Mouse (Mus musculus) cerebellum, adult 11-12 months (tissue): ENCODE measurements around the gene Enthd1.
A peak's percentile ranks its signal among the peaks of the same experiment; 100 is the strongest.

Experiments
- DNase-seq: peaks from one replicate; pipeline ENCODE4 v3.0.0; 2022

The Enthd1 gene

DNA sequence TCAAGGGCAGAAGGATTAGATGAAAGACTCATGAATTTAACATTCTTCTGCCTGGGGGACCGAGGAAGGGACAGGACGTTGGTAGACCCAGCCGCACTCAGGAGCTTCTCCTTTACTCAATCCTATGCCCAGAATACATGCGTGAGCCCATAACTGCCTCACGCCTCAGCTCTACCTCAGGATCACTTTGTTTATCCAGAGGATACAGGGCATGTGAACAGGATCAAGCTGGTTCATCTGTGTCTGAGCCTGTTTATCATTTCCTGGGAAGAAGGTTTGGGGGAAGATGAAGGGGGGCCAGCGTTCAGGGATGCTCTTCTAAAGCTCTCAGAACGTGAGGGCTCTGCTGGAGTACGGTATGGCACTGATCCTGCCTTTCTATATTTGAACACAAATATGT lies 82.6 kb downstream of the Enthd1 start:
- no peak for DNase-seq

DNA sequence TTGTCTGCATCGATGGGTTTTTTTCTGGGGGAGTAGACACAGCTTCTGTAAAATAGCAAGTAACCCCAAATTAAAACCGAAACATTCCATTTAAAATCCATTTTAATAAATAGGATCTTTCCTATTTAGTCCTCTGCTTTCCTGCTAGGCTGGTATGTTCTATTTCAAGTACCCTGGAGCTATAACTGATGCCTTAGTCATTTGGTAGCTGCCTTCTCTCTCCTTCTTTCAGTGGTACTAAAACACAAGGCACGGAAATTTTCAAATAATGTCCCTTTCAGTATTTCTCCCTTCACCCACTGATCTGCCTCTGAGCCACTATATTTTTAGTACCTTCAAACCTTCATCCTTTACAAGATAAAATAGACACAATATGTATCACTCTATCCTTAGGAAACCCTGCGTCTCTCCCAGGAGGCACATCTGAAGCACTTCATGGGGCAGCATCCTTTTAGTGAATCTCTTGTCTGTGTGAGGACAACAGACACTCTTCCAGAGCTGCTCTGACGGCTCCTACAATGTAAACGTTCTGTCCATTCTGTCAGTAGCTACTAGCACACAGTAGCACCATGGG lies 90.4 kb downstream of the Enthd1 start:
- DNase-seq: no peak

DNA sequence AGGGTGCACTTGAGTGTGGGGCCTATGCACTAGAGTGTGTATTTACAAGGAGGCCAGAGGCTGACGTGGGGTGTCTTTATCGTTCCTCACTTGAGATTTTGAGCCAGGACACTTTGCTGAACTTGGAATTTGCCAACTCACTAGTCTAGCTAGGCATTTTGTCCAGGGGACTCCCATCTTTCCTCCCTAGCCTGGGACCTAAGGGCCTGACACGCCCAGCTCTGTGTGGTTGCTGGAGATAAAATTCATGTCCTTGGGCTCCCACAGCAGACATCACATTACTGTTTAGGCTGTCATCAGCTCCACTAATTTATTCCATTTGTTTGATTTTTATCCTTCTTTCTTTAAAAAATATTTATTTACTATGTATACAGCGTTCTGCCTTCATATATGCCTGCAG lies 97.1 kb downstream of the Enthd1 start:
- no peak for DNase-seq

DNA sequence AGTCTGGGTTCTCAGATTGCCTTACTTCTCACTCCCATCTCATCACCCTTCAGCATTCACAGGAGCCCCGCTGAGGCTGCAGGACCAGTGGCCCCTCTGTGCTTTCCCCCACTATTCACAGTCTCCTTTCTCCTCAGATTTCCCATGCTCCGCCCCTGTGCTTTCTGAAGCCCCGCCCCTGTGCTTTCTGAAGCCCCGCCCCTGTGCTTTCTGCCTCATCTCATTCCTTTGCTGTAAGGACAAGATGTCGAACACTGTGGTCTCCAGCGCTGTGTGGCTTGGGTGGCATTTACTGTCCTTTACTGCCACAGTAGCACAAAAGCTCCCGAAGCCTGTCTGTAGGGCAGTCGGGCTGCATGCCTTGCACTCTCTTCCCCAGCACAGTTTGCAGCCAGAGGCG lies 102.8 kb downstream of the Enthd1 start:
- no peak for DNase-seq

DNA sequence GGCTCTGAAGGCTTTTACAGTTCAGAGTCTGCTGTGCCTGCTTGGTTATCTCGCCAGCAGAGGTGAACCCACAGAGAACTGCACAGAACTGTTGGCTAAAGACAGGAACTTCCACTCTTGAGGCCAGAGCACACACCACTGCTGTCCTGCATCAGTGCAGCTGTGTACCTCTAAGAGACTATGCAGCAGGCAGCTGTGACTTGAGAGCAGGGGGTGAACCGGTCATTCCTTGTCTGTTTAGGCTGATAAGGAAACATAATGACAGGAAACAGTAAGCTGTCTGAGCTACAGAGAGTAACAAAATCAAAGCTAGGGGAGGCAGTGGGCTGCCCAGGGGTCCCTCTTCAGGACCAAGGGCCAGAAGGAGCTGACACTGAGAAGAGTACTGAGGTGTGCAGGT lies 103.5 kb downstream of the Enthd1 start:
- no peak for DNase-seq

DNA sequence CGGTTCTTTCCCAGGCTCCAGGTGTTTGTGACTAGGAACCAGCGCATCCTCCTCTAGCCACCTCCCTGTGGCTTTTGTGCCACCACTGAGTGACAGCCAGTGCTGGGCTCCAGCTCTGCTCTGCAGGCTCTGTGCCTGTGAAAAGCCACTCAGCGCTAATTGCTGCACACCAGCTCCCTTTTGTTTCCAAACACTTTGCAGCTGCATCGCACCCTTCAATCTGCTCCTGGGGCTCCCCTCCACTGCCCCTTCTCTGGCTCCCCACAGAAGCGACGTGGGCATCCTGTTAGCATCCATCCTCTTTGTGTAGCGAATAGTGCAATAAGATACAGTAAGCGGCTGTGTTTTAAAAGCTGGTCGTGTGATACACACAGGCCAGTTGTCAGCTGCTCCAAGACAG lies 104.9 kb downstream of the Enthd1 start:
- no peak for DNase-seq

DNA sequence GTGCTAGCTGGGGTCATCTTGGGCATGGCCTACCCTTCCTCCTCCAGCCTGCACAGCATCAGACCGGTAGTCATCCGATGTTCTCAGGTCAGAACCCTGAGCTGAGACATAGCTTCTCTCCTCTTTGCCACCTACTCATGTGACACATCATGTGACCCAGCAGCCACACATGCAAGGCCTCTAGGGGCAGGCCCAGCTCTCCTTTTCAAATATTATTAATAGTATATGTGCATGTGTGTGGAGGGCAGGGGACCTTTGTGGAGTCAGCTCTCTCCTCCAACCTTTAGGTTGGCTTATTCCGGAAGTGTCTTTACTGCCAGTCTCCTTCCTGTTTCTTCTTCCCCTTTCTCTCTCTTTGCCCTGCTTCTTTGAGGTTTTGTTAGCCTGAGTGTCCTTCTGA lies 107.0 kb downstream of the Enthd1 start:
- DNase-seq: no peak

DNA sequence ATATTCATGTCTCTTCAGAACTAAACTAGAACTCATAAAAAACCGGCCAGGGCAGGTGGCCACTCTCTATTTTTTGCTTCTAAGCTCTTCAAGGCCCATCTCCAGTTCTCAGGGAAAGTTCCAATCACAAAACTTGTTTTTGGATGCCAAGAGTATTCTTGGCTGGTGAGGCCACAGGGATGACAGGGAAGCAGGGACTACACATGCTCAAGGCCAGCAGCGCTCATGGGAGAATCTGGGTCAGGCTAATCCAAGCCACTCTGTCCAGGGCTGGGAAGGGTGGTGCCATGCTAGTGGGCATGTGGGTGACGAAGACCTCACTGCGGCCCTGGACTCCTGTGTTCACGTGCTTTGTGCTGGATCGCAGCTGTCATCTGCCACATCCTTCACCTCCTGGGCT lies 110.5 kb downstream of the Enthd1 start:
- peak; percentile 7 for DNase-seq

DNA sequence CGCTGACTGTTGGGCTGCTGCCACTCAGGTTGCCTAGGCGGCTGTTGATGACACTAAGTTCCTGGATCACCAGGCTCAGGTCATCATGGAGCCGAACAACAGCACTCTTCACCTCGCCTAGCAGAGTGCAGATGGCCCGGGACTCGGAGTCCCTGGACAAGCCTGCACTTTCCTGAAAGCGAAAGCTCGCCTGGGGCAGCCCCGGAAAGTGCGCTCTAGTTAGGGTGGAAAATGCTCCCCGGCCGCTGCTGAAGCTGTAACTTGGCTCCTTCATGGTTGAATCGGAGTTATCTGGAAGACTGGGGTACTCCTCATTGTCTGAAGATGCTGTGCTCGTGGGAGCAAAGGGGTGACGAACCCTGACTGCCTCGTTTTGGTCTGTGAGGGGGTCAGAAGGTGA lies 112.5 kb downstream of the Enthd1 start:
- no peak for DNase-seq

DNA sequence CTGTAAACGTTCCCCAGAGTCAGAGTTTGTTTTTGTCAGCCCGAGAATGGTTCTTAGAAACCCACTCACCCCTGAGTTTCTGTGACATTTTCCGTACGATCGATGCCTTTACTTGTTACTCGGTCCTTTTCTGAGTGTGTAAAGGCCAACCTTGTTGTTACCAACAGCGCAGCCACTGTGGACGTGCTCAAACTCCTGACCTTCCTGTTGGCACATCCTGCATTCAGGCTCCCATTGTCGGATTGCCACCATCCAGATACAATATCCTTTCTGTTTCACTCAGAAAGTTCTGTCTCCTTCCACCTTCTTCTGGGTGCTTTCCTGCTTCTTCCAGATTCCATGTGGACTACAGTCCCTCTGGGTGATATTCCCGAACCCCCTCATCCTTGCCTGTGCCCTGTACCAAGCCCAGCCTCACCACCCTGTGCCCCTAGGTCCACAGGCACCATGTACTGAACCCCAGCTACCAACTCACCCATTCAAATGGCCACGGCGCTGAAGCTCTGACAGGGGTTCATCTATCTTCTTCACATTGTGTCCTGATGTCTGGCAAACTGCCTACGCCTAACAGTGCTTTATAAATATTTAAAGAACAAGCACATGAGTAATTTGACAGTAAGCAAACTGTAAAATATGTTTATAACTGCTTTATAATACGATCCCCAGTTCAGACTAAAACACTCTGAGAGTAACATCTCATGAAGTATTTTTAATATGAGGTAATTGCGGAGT lies 118.8 kb downstream of the Enthd1 start:
- no peak for DNase-seq

DNA sequence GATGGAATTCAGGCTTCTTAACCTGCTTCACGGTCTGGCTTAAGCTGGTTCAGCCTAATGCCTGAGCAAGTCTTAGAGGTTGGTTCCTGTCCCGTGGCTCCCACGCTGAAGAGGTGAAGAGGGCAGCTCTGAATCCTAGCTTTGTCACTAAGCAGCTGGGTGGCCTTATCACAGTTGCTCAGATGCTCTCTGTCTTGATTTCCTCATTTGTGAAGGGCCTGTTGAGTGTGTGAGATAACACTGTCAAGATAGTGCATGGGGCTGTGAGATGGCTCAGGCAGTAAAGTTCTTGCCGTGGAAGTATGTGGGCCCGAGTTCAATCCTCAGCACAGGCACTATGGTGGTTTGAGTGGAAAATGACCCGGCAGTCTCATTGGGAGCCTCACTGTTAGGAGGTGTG lies 124.8 kb downstream of the Enthd1 start:
- DNase-seq: no peak

DNA sequence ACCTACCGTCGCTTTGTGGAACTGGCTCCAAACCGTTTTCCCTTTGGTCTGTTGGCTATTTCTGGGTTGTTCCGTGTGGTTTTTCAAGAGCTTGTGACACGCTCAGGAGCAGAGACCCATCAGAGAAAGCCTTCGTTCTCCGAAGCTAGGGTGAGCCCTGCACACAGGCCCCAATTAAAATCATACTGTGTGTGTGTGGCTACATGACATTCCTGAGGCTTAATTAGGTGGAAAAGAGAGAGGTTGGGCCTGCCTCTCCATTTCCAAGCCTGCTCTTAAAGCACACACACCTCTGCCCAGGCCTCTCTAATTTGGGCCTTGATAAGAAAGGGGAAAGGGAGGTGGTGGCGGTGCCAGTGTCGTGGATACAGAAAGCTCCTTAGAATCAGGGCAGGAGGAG lies 126.5 kb downstream of the Enthd1 start:
- no peak for DNase-seq

DNA sequence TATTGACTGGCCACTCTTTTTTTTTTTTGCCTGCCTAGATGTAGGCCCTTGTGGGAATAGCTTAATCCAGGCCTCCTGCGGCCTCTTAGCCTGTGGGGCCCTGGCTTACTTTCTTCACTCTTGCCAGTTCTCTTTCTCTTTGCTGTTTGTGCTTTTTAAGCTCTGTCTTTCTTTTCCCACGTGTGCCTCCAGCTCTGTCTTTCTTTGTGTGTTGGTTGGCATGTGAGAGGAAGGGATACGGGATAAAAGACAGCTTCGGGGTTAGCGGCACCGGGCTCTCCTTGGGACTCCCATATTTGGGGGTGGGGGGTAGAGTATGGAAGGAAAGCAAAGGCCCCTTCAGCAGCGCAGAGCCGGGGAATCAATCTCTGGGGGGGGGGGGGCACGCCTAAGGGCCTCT lies 127.0 kb downstream of the Enthd1 start:
- no peak for DNase-seq

DNA sequence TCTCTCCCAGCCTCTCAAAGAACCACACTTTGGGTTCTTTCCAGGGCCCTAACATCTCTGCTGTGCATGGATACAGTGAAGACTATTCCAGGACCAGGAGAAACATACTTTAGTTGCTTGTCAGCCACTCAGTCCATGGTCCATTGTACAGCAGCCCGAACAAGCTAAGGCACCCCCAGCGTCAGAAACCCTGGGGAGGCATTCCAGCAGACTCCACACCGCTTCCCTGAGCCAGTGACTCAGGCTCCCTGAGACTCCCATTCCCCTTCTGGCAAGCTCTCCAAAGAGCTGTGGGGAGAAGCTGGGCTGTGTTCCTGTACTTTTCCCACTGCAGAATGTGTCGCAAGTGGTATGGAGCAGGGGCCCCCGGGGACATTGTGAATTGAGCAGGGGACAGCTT lies 128.0 kb downstream of the Enthd1 start:
- DNase-seq: no peak

DNA sequence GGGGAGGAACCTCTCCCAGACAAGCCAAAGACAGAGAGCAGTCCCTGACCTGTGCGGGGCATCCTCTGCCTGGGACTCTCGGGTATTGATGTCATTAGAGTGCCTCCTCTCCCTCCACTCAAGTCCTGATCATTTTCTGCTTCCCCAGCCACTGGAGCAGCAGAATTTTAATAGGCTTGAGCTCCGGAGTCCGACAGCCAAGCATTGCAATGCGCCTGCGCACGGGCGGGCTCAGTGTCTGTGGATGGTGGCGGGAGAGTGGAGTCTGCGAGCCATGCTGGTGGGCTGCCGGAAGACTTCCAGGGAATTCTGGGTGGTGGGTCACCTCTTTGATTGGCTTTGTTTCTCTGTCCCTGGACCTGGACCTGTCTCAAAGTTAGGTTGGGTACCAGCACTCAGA lies 134.6 kb downstream of the Enthd1 start:
- DNase-seq: no peak

DNA sequence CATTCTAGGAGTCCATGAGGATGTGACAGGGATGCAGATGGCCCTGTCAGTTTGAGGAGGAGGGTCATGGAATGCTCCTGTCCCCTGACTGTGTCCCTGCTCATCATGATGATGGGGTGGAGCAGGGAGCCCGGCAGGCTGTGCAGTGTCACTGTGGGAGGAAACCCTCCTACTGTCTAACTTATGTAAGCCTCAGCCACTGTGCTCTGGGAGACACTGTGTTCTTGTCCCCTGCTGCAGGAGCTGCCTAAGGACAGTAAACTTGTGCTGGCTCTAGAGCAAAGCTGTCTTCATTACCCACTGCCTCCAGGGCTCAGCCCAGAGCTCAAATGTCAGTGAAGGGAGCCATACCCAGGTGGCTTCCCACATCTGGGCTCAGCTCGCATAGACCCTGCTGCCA lies 146.8 kb downstream of the Enthd1 start:
- no peak for DNase-seq

DNA sequence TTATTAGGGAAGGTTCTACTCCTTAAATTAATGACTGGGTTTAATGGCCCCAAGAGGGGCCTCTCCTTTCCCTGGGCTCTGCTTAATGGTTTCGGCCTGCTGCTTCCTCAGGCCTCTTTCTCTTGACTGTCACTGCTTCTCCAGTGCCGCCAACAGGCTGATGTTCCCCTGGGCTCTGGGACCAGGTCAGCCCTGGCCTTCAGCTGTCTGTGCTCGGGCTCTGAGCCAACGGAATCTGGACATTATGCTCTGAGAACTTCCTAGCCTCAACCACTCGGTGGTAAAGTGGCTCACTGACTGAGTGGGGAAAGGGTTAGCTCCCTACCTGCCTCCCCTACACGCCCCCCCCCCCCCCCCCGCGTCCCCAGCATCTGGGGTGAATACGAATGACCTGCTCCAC lies 147.9 kb downstream of the Enthd1 start:
- no peak for DNase-seq

DNA sequence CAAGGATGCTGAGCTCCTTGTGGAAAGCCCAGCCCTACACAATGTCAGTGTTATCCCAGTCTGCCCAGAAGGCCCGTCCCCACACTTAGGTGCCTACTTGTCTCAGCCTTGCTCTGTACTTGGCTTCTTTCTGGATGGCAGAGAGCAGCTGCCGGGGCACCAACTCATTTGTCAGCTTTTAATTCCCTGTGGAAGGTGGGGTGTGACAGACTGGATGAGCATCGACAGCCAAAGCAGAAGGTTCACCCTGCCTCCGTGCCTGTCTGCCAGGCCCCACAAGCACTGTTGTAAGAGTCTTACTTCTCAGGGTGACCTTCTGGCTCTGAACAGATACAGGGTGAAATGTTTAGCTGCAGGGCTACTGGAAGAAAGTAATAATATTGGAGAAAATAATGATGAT lies 149.8 kb downstream of the Enthd1 start:
- no peak for DNase-seq

DNA sequence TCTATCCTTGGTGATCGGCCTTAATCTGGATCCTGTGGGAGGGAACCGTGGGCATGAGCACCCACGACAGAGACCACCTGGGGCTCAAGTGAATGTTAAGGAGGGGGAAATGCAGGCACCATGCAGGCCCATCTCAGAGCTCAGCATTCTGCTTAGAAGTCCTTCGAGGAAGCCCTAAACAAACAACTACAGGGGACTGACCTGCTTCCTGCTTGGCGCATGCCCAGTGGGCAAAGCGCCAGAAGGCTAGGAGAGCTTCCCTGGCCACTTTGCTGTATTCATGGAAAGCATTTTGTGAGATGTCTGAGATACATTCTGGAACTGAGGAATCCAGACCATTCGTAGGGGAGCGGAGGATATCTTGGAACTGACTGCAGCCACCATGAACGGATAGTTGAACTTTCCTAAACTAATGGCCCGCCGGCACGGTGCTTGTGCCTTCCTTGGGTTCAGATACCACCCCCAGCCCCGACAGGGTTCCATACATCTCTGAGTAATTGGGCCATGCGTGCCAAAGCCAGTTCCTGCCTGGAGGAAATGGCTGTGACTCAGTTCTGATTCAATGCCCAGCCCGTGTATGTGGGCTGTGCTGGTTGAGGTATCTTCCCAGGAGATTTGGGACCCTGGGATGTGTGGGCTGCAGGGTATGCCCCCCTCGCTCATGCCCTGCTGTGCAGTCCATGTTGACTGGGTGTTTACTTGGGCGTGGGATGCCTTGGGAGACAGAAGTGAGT lies 150.8 kb downstream of the Enthd1 start:
- DNase-seq: peak; percentile 15

DNA sequence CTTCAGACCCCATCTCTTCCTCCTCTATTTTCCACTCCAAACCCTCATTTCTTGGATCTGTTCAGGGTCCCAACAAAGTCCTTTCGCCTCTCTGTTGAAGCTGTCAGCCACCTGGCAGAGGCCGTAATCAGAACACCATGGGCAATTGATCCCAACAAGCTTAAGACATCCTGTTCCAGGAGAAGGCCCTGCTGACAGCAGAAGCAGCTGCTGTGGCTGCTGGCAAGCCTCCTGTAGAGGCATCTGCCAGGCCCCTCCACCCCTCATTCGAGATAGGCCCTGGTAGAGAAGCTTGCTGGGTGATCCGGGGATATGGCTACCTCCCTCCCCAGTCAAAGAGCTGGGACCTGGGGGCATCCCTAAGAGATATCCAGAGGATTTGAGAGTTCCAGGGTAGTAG lies 151.9 kb downstream of the Enthd1 start:
- no peak for DNase-seq

DNA sequence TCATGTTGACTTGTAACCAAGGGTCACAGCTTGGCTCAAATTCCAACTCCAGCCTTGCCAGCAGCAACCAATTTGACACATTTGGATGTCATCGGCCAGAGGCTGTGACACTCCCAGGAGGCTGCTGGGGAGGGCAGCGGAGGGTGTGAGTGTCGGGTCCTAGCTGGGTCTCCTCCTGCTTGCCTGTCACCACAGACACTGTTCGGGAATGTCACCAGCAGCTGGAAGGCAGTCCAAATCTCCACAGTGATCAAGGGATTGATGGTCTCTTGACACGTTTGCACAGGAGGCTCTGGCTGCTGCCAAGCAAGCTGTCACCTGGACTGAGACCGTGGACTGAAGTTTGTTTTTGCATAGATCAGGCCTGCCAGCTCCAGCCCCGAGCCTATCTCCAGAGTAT lies 154.3 kb downstream of the Enthd1 start:
- no peak for DNase-seq

DNA sequence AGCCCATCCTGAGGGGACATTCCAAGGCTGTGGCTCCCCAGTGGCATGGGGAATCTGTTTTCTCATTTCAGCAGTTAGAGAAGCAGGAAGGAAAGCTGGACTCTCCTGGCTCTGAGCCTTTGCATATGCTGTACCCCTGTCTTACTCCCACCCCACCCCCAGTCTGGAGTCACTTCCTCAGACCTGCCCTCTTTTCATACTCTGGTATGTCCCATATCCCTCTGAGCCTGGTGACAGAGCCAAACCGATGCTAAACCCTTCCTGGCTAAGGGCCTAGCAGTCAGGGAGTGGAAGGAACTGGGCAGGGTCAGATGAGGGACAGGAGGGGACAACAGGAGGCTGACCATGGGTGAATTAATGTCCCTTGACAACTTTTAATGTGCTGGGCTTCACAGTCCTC lies 157.1 kb downstream of the Enthd1 start:
- no peak for DNase-seq
